Mouse (Mus musculus) small intestine, adult 2 months (tissue): ENCODE results near the gene Sln. TPM values are rescaled to one million over a fixed set of nuclear protein-coding genes. Genes with fewer than 3 reads are reported as not detected.

Experiments
- H3K27ac ChIP-seq: fragments of 200-500 bp; 2 replicates; pipeline ENCODE4 v1.5.1; 2012; ENCODE audit warnings: low read depth, low read length, control low read depth, inconsistent platforms; ENCODE audit not compliant: insufficient read depth
- H3K27me3 ChIP-seq: fragments of 200-500 bp; 2 replicates; pipeline ENCODE4 v1.6.1; 2012; ENCODE audit warnings: mild to moderate bottlenecking, moderate library complexity, low read length, inconsistent platforms; ENCODE audit not compliant: control insufficient read depth, insufficient read depth
- H3K36me3 ChIP-seq: fragments of 200-500 bp; 2 replicates; pipeline ENCODE4 v1.6.1; 2012; ENCODE audit warnings: mild to moderate bottlenecking, low read length, control low read depth, inconsistent platforms; ENCODE audit not compliant: control insufficient read depth, insufficient read depth
- H3K4me1 ChIP-seq: fragments of 200-500 bp; 2 replicates; pipeline ENCODE4 v1.6.1; 2012; ENCODE audit warnings: low read length, inconsistent platforms, mixed read lengths; ENCODE audit not compliant: control insufficient read depth, insufficient read depth, insufficient read length
- H3K4me3 ChIP-seq: fragments of 200-500 bp; 2 replicates; pipeline ENCODE4 v1.5.1; 2012; ENCODE audit warnings: low read depth, mild to moderate bottlenecking, control low read depth, inconsistent platforms, low read length, moderate library complexity
- POLR2A ChIP-seq: fragments of 200-500 bp; IDR thresholded peaks from 2 replicates; pipeline ENCODE4 v1.6.1; 2012; ENCODE audit warnings: low read depth, mild to moderate bottlenecking, control low read depth, inconsistent platforms, low read length, moderate library complexity
- WGBS: fragments of 180-500 bp; shearing (Covaris S2); methylation state at CpG from one replicate; pipeline ENCODE4 v1.1.7; 2018; 5-methylcytosine and 5-hydroxymethylcytosine counted together
- polyA plus RNA-seq: library from polyadenylated mRNA; depleted of rRNA; stranded (reverse); fragments of >200 nt; gene quantifications from 2 replicates; pipeline ENCODE4 v1.2.3, GENCODE M21; 2012; rRNA removed

The Sln gene
- polyA plus RNA-seq, 1 experiment = not detected

GRCm38 (mm10) chr9:53903215-53903842 lies 53.4 kb downstream of the Sln start:
- H3K27me3 ChIP-seq = no peaks in the 10 kb centered on the region
- no peak overlapping the region for H3K27ac ChIP-seq
- 87% methylated on average over 7 of the region's 7 CpGs for WGBS
- TF ChIP-seq POLR2A = no peak
- no peaks in the 10 kb centered on the region for H3K36me3 ChIP-seq
- no peak overlapping the region for H3K4me3 ChIP-seq
- H3K4me1 ChIP-seq = no peaks in the 10 kb centered on the region

Other genes starting within 250 kb of the Sln start
- 8.3 and 12.6 TPM in 2 replicates for gene Acat1, start 239.8 kb upstream of the Sln start, polyA plus RNA-seq
- gene Cul5, start 180.2 kb upstream of the Sln start, polyA plus RNA-seq = 1.6 and 2.0 TPM in 2 replicates
- gene Rab39, start 143.9 kb upstream of the Sln start, polyA plus RNA-seq = 0.05 TPM in 1 of 2 replicates, not detected in the other
- 21.6 and 30.5 TPM in 2 replicates for gene Slc35f2, start 78.6 kb upstream of the Sln start, polyA plus RNA-seq
- gene Elmod1, start 125.1 kb downstream of the Sln start, polyA plus RNA-seq = 0.08 TPM in 1 of 2 replicates, not detected in the other
- 1.2 and 3.2 TPM in 2 replicates for gene Tnfaip8l3, start 218.2 kb downstream of the Sln start, polyA plus RNA-seq